Mouse (Mus musculus) MEL (cell line): ENCODE measurements around the gene Tspan9.

ENCODE experiments used
- CTCF ChIP-seq, 3 experiments: IDR thresholded peaks in 2 of 3; conservative IDR thresholded peaks in 1 of 3; 2 replicates each; pipeline ENCODE4 v1.5.1; 2011 to 2012; ENCODE audit warnings: low read length in 3 of 3, low read depth in 2 of 3, mild to moderate bottlenecking in 2 of 3, improper control_type of control experiment in 1 of 3, inconsistent platforms in 1 of 3, mixed read lengths in 1 of 3, moderate library complexity in 1 of 3; ENCODE audit not compliant: control insufficient read depth in 1 of 3, insufficient read depth in 1 of 3, poor library complexity in 1 of 3, severe bottlenecking in 1 of 3
- EP300 ChIP-seq, 2 experiments: IDR thresholded peaks; 2 replicates each; pipeline ENCODE4 v1.6.1; 2011; ENCODE audit warnings: improper control_type of control experiment in 2 of 2, low read length in 2 of 2, low read depth in 1 of 2, mild to moderate bottlenecking in 1 of 2
- ETS1 ChIP-seq: IDR thresholded peaks from 2 replicates; pipeline ENCODE4 v1.6.1; 2012; ENCODE audit warnings: low read depth, mild to moderate bottlenecking, inconsistent platforms, low read length, improper control_type of control experiment, moderate library complexity
- GATA1 ChIP-seq: IDR thresholded peaks from 2 replicates; pipeline ENCODE4 v1.6.1; 2011; ENCODE audit warnings: low read depth, low read length, improper control_type of control experiment
- HCFC1 ChIP-seq: IDR thresholded peaks from 2 replicates; pipeline ENCODE4 v1.6.1; 2012; ENCODE audit warnings: low read depth, mild to moderate bottlenecking, inconsistent platforms, low read length, improper control_type of control experiment, moderate library complexity
- MAFK ChIP-seq: IDR thresholded peaks from 2 replicates; pipeline ENCODE4 v1.6.1; 2011; ENCODE audit warnings: low read depth, mild to moderate bottlenecking, low read length, improper control_type of control experiment, borderline replicate concordance
- POLR2A ChIP-seq, 2 experiments: IDR thresholded peaks; 2 replicates each; pipeline ENCODE4 v1.6.1; 2011 to 2012; ENCODE audit warnings: low read length in 2 of 2, mild to moderate bottlenecking in 2 of 2, control low read depth in 1 of 2, improper control_type of control experiment in 1 of 2, low read depth in 1 of 2, moderate library complexity in 1 of 2; ENCODE audit not compliant: control insufficient read depth in 1 of 2, insufficient read depth in 1 of 2, poor library complexity in 1 of 2
- POLR2AphosphoS2 ChIP-seq: IDR thresholded peaks from 2 replicates; pipeline ENCODE4 v1.6.1; 2011; ENCODE audit warnings: low read length, improper control_type of control experiment
- SIN3A ChIP-seq: IDR thresholded peaks from 2 replicates; pipeline ENCODE4 v1.6.1; 2012; ENCODE audit warnings: low read length, improper control_type of control experiment, inconsistent platforms
- USF1 ChIP-seq: IDR thresholded peaks from 2 replicates; pipeline ENCODE4 v1.6.1; 2014; ENCODE audit warnings: low read depth, mild to moderate bottlenecking, inconsistent platforms, low read length, improper control_type of control experiment, moderate library complexity

GRCm38 (mm10) chr6:128122127-128122526, 21.3 kb downstream of the Tspan9 start:
- no peak for TF ChIP-seq USF1
- TF ChIP-seq SIN3A, result no peak
- no peak for TF ChIP-seq MAFK
- no peak for TF ChIP-seq ETS1
- no peak for TF ChIP-seq POLR2A (IDR thresholded peaks at IDR 0.05; ENCODE audit: control insufficient read depth in 1 of 2, insufficient read depth in 1 of 2, low read depth in 1 of 2, low read length in 2 of 2, poor library complexity in 1 of 2)
- TF ChIP-seq CTCF (IDR thresholded peaks at IDR 0.05 in 2 of 3, conservative IDR thresholded peaks at IDR 0.05 in 1 of 3; ENCODE audit: control insufficient read depth in 1 of 3, insufficient read depth in 1 of 3, low read depth in 2 of 3, low read length in 3 of 3, poor library complexity in 1 of 3, severe bottlenecking in 1 of 3), result no peak
- no peak for TF ChIP-seq HCFC1
- no peak for TF ChIP-seq POLR2AphosphoS2
- TF ChIP-seq GATA1, result no peak
- TF ChIP-seq EP300 (IDR thresholded peaks at IDR 0.05; ENCODE audit: low read depth in 1 of 2, low read length in 2 of 2), result no peak
